Mouse (Mus musculus) ovary, adult 18-20 months (tissue): Measurements from ENCODE around the gene P2rx1.

Experiments
- DNase-seq: peaks from one replicate; pipeline ENCODE4 v3.0.0; 2022; ENCODE audit warnings: low spot score, mixed read lengths

P2rx1 gene

DNA sequence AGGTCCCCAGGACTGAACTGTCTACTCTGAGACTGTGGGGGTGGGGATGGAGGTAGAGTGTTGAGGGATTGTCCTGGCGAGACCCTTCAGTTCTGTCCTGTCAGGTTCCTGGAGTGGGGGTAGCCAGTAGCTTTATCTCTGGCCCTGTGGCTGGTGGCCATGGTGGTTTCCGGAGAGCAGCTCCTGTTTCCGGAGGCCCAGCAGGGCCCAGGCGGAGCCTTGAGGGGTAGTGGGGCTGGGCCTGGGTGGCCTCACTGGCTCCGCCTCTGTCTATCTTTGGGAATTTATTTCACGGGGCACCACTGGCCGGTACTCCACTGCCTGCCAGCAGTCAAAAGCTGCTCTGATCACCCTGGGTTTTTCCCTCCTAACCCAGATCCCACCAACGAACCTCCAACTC is at the start of gene P2rx1:
TSS of gene P2rx1 (plus strand) at position 333 of the 400 bp plus-strand sequence.
- DNase-seq = no peak

DNA sequence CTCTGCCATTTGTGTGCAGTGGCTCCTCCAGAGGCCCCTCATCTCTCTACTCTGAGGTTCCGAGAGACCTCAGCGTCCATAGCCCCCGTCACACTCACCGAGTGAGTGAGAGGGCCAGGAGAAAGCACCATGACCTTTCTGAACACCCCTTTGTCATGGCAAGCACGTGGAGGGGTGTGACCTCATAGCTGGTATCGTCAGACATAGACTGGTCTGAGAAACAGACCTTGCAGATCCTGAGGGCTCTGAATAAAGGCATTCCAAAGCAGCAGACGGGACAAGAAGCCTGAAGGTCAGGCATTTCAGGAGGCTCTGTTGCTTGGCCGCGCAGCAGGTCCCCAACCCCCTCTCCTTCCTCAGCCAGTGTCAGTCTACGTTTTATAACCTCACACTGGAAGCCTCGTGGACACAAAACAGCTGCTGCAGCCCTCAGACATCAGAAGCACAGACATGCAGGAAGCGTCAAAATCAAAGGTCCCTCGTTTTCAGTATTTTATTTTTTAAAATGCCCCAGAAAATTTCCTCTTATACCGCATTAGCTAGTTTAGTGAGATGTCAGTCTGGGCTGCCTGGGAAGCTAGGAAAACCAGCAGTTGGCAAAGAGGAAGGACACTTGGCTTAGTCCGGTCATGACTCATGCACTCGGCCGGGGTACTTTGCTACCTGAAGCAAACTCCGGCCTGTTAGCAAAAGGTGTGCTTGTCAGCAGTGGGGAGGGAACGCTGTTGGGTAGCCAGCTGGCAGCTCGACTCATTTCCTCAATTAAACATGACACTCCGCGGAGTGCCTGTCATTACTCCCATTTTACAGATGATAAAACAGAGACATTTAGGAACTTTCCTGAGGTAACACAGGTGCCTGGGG is 47.5 kb upstream of the P2rx1 start:
- DNase-seq = peak; percentile 20

DNA sequence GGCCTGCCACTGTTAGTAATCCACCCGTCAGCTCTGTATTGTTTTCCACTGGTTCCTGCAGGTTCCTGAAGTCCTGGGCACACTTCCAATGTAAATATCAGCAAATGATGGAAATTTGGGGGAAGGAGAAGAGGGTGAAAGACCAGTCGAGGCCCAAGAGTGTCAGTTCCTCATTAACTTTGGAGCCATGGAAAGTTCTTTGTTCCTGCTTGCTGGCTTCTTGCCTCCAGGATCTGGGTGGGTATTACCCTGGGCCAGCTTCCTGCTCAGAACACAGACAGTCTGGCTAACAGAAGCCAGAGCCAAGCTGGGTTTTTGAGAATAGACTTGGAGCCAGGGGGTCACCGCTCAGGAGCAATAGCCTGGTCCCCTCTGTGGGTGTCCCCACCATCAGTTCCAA is 46.7 kb upstream of the P2rx1 start:
- no peak for DNase-seq

DNA sequence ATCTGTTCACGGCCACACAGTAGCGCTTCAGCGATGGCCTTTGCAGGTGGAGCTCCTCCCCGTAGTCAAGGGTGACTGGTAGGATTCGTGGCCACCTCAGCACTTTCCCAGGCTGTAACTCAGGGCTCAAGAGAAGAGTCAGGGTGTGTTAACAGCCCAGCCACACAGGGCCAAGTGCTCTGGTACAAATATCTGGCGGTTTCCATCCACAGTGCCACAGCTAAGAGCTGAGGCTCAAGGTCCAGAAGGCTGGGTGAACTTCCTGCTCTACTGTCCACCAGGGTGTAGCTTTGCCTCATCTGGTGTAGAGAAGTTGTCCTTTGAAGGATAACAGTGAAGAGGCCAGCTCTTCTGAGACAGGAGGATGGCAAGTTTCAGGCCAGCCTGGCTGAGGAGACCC is 46.2 kb upstream of the P2rx1 start:
- no peak for DNase-seq

DNA sequence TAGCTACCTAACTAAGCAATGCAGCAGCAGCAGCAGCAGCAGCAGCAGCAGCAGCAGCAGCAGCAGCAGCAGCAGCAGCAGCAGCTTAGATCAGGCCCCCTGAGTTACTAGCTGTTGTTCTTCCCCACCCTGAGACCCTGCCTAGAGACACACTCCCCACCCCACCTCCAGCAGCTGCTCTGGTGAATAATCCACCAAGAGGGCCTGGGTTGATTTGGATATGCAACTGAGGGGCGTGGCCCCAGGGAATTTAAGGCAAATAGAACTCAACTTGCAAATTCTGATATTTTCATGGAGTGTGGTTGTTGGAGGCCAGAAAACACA is 45.8 kb upstream of the P2rx1 start:
- no peak for DNase-seq

DNA sequence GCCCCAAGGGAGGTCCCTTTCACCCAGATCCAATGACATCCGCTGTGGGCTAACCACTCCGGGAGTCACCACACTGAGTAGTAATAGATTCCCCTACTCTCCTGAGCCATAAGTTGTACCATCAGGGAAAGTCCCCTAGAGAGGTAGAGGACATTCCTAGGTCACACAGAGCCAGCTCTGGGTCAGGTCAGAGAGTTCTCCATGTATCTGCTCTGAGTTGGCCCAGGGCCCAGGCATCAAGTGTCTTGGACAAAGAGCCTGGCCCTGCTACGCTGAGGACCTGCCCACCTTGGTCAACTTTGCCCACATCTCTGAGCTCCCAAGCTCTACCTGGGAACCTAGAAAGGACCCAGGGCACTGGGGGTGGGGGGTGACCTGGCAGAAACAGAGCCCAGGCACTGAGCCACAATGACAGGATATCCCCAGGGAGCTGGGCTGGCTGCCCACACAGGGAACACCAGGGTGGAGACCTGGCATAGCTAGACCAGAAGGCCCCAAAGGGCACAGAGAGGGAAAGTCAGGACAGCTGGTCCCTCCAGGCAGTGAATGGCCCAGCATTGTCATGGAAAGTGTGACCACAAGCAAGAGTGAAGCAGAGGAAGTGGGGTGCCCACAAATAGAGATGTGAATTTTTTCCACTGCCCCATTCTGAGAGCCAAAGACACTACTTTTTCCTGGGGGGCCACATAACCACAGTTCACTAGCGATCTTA is 45.3 kb upstream of the P2rx1 start:
- DNase-seq = peak; percentile 22

DNA sequence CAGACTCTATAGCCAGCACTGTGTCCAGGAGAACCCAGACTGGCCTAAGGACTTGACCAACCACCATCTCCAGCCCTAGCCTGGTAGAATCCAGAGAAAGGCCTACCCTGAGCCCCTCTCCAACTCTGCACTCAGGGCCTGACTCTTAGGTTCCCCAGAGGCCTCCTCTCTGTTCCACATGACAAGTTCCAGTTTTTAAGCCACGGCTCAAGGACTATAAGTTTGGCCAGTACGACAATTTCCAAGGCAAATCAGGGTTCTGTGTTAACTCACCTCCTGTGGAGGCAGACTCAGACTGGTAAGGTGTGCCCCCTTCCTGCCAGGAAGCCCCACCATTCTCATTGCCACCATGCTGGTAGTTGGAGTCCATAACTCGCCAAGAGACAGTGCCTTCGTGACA is 44.7 kb upstream of the P2rx1 start:
- DNase-seq = no peak

DNA sequence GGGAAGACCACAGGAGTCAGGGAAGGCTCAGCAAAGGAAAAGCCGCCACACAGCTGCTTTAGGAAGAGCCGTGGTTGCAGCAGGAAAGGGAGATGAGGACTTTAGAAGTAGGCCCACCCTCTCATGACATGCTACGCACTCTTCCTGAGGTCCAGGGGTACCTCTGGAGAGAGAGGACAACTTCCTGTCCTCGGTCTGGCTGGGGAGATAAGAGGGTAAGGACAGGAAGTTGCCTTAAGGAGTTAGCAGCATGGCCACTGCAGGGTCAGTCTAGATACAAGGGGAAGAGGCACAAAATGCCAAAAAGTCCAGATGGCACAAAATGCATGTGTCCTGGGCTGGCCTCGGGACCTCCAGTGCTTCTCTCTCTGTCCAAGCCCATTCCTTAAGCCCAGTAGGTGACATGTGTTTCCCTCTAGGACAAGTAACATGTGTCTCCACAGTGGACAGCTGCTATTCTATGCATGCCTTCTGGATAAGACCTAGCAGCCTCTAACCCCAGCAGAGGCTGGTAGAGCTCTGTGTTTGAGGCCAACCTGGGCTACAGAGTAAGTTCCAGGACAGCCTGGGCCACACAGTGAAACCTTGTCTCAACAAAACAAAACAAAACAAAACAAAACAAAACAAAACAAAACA is 43.4 kb upstream of the P2rx1 start:
- no peak for DNase-seq

DNA sequence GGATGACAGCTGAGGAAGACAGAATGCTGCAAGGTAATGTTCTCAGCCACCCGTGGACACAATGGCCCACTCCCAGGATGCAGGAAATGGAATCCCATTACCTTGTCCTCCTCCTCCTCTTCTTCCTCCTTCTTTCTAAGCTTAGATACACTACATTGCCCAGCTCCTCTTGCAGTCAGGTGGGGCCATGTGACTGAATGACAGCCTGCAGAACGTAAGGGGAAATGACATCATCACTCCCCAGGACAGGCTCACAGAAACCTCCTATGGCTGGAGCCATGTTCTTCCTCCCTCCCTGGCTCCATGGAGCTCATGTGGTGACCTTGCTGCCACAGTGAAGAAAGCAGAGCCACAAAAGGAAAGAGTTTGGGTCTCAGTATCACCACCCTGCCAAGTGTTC is 41.6 kb upstream of the P2rx1 start:
- no peak for DNase-seq

DNA sequence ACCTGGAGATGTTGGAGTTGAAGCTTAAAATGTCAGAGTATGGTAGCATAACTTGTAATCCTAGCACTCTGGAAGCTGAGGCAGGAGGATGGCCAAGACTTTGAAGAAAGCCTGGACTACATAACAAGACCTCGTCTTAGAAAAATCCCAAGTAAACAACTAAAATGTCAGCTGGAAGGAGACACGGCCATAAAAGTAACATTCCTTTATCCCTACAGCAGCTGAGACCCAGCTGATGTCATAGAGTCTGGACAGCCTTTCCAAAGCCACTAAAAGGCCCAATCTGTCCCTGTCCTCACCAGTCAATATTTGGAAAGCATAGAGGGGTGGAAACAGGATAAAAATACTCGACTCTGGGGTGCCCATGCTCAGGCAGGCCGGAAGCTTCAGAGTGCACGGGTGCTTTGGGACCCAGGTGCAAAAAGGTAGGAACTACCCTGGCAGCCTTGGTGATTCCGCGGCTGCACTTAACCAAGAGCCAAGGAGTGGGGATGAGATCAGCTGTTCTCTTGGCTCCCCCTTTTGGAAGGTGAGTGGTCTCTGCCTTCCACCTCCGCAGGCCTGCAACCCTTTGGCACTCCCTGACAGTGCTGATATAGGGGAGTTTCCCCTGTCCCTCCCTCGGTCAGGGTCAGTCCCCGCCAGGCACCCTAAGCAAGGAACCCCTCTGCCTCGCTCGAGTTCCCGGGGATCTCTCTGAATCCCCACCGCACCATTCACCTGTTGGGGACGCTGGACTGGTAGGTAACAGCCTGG is 38.8 kb upstream of the P2rx1 start:
- no peak for DNase-seq

DNA sequence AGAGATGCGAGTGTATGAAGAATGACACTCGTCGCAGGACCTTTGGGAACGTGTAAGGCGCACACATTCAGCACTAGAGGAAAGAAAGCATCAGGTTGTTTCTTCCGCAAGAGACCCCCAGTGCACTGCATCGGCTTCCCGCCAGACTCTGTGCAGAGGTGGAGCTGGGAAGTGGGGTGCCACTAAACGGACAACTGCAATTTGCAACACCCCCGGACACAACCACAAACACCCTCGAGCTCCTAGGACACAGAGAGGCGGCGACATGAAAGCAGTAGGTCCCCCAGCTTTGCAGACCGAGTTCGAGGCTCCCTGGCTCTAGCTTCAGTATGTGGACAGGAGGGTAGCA is 38.2 kb upstream of the P2rx1 start:
- DNase-seq = no peak

DNA sequence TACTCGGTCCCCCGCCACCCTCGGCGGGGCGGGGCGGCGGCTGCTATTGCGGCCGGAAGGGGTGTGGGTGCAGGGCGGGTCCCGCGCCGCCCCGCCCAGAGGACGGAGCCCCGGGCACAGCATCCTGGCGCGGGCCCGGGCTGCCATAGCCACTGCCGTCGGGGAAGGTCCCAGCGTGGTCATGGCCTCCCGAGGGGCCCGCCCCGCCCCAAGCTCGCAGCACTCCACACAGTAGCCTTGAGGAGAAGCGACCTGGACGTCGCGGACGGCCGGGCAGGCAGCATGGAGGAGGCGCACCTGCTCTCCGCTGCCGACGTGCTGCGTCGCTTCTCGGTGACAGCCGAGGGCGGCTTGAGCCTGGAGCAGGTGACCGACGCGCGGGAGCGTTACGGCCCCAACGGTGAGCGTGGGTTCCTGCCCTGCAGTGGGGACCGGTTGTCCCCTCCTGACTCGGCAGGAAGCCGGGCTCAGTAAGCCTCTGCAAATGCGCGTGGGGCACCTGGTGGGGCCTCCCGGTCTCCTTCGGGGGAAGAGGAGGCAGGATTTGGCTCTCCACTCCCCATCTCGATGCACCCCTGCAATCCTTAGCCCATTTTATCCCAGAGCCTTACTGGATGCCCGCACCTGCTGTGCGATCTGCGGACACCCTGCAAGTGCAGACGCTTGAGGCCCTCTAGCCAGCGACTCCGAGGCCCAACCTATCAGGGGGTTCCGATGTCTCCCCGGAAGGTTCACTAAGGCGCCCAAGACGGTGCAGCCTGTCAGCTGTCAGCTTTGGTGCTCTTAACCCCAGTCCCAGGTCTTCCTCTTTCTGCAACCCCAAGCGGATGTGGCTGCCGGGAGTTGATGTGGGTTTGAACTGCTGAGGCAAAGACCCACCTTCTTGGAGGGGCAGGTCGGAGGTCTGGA is 37.6 kb upstream of the P2rx1 start, which contains the start of gene Atp2a3:
TSS of gene Atp2a3 (plus strand) at position 98 of the 909 bp plus-strand sequence.
- DNase-seq = no peak

DNA sequence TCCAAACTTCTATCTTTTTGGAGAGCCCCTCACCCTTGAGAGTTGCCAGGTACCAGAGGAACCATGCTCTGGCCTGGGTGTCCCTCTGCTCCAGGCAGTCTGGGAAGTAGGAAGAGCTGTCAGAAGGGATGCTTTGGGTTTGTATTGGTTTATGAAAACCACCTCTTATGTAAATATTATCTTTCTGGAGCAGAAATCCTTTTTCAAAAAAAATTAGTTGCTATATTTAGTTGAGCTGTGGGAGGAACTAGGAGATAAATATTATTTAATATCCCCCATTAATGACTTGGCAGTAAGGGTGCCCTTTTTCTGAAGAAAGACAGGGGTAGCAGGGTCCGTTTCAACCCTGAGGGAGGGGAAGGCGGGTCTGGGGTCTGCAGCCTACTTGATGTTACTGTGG is 36.5 kb upstream of the P2rx1 start:
- DNase-seq = no peak

DNA sequence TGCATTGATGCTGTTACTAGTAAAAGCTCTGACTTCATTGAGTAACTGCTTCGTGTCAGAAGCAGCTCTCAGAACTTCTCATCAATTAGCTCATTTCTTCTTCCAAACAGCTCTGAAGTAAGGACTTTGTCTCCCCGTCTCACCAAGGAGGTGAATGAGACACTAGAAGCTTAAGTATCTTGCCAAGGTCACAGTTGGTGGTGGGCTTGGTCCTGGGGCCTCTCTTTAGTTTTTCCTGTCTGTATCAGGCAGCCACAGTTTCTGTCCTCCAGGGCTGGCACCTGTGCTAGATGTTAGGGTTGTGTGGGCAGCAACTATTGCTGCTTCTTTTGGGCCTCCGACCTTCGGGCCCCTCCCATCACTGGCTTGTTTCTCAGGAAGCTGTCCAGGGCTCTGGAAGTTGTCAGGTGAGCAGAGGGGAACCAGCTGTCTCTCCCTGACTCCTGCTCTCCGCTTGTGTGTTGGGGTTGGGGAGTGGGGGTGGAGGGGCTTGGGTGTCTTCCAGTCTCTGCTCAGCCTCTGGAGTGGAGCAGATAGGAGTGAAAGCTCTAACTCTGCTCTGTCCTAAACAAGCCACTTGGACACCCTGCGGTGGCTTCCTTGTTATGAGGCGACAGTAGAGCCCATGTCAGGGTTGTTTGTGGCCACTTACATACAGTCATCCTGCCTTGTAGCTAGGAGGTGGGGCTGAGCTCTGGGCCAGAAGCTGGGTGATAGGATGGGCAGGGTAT is 35.7 kb upstream of the P2rx1 start:
- no peak for DNase-seq

DNA sequence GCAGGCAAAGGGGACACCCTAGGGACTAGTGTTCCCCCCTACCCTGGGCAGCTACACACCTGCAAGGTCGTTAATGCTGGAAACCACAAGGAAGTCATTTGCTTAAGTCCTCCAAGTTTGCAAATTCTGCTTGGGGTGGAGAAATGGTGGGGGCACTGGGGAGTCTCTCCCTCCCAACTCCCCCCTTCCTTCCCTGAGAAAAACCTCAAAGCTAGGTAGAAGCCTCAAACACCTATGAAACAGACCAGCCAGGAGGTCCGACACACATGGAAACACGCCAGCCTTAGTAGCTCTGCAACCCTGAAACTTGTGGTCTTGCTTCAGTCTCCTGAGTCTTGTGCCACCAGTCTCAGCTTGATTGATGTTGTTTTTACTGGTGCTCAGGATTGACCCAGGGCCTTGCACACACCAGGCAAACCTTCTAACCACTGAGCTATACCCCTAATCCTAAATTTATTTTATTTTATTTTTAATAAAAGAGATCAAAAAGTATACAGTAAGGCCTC is 35.1 kb upstream of the P2rx1 start:
- DNase-seq = no peak

DNA sequence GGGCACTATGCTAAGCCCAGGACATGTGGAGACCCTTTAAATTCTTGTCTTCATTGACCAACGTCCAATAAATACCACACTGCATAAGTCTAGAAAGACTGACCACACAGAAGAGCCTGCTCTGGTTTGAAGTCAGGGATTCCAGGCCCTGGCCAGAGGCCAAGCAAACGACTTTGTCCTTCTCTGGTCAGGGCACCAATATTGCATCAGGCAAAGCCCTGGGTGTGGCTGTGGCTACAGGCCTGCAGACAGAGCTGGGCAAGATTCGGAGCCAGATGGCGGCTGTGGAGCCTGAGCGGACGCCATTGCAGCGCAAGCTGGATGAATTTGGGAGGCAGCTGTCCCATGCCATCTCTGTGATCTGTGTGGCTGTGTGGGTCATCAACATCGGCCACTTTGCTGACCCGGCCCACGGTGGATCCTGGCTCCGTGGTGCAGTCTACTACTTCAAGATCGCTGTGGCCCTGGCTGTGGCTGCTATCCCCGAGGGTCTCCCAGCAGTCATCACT is 23.9 kb upstream of the P2rx1 start:
- DNase-seq = no peak

DNA sequence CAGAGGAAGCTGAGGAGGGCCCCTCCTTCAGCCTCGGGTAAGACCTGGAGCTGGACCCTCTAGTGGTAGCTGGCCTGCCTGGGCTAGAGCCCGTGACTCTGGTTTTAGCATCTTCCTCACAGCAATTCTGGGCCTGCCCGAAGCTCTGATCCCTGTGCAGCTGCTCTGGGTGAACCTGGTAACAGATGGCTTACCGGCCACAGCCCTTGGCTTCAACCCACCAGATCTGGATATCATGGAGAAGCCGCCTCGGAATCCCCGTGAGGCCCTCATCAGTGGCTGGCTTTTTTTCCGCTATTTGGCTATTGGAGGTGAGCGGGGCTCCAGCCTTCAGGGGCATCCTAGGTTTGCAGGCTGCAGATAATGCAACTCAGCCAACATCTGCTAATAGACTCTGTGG is 16.4 kb upstream of the P2rx1 start:
- no peak for DNase-seq

DNA sequence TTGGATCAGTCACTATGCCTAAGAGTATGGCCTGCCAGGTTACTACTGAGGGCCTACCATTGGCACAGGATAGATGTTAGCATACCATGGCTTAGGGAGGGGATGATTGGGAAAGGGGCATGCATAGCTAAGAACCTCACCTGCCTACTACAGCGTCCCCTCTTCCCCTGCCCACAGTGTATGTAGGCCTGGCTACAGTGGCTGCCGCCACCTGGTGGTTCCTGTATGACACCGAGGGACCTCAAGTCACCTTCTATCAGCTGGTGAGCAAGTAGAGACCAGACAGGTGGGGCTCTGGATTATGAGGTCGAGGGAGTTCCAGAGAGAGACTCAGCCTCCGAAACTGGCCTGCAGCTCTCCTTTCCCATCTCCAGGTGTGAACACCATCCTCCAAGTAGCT is 15.6 kb upstream of the P2rx1 start:
- DNase-seq = no peak

DNA sequence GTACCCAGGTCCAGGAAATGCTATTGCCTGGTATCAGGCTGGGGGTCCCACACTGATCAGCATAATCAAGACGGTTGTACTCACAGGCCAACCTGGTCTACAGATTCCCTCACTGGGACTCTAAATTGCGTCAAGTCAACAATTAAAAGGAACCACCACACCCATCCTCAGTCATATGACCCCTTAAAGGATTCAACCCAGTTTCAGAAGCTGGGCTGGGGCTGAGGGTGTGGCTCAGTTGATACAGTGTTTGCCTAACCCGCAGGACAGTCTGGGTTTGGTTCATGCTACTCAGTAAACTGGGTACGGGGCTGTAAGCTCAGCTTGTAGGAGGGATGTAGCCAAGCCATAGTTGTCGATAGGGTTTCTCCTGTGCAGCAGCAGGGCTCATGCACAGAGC is 12.2 kb upstream of the P2rx1 start:
- no peak for DNase-seq

DNA sequence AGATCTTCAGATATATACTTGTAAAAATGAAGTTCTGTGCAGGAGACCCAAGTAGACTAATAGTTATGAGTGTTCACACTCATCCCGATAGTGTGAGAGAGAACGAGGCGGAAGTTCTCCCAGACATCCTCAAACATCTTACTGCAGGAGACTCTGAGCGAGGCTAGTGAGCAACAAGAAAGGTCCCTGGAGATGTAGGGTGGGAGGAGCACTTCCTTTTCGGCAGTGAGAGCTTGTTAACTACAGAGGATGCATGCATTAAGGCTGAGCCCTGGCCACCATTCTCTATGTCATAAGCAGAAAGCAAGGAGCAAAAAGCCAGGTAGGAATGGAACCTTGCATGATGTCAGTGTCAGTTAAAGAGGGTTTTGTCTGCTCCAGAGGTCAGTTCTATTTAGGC is 11.7 kb upstream of the P2rx1 start:
- DNase-seq = no peak
